Mouse (Mus musculus) lung, postnatal 14 days (tissue): ENCODE measurements around the gene Ap3b1.

ENCODE experiments used
- DNase-seq: peaks from one replicate; pipeline ENCODE4 v3.0.0; 2021

Ap3b1 gene

DNA sequence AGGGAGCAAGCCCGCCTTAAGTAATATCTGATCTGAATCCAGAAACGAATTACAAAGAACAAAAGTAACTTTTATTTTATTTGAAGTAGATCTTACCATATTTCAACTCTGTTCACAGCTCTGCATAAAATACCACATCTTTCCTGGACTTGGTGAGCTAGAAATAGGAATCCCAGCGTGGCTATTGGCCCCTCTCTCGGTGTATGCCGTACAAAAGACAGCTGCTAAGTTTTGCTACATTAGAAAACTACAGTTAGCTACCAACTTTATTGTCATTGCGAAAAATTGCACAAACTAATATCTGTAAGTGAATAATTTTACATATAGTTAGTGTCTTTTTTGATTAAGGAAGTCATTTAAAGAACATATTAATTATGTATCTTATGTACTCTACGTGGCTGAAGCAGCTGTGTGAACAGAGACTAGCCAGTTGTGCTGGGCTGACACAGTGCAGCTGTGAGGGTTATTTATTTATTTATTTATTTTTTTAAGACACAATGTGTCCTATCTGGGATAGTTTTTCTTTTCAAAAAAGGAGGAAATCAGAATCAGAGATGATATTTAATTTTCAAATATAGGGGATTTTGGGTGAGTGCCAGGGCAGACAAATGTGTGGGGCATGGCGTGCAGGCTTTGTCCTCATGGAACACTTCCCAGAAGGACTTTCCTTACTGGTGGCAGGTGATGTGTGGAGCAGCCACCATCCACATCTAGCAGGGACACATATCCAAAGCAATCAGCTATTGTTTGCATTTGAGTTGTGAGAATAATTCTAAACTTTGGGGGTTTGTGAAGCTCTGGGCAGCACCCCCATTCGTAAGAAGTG, 248.5 kb downstream of the Ap3b1 start:
- no peak for DNase-seq

- DNase-seq: no peak
These were observed 249.1 kb downstream of the Ap3b1 start for GRCm38 (mm10) chr13:94607861-94608223.

DNA sequence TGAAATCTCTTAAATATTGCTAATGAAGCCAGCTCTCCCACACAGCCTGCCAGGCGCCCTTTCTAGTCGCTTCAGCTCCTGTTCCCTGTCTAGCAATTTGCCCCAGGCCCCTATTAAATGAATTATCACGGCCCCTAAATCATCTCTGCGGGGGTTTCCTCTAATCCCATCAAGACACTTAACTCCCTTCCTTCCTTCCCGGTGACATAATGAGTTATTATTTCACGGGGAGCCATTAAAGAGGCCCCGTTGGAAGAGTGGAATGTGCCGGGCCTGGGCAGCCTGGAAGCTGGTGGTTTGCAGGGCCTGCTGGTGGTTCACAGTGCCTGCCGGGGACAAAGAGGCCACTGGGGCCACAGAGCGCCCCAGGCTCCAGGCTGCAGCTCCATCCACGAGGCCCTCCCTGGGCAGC, 249.7 kb downstream of the Ap3b1 start:
- DNase-seq: no peak

- no peak for DNase-seq
These were observed 250.2 kb downstream of the Ap3b1 start for GRCm38 (mm10) chr13:94608947-94609346.
